Mouse (Mus musculus): ENCODE measurements around the gene Tex21. TPM values are rescaled to one million over a fixed set of nuclear protein-coding genes. Genes with fewer than 3 reads are reported as not detected.
"Not testable (repeated sequence)": the region's sequence is repeated elsewhere in the genome, so short reads cannot be mapped to it uniquely, and the experiment has no call there.

Tex21 gene
- total and polyA plus RNA-seq, 3 experiments = 4.4 to 6.7 TPM; not detected in 1

DNA sequence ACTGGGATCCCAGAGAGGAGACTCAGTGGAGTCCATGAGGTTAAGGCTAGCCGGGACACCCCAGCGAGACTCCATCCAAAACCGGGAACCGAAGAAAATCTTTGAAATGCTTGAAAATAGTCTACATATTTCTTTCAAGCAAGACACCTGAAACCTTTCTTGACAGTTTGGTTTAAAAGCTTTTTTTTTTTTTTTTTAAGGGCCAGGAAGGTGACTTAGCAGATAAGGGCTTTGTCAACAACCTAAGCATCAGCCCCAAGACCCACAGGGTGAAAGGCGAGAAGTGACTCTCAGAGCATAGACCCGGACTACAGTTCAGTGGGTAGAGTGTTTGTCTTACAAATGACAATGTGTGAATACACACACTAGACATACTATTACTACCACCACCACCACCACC lies 11.3 kb downstream of the Tex21 start:
- Histone ChIP-seq H3K4me3 (ENCODE audit: control insufficient read depth in 1 of 2, insufficient read depth in 1 of 2, low read depth in 2 of 2, low read length in 2 of 2) (no peak overlapping the region), H3K27ac (ENCODE audit: control insufficient read depth, low read depth, low read length) (no peak overlapping the region), H3K9me3 (replicated peaks; ENCODE audit: insufficient read depth, low read length) (no peaks in the 10 kb centered on the region), H3K27me3 (ENCODE audit: control insufficient read depth in 1 of 2, insufficient read depth in 2 of 2, low read length in 2 of 2) (no peaks in the 10 kb centered on the region), H3K36me3 (ENCODE audit: control insufficient read depth in 1 of 2, insufficient read depth in 2 of 2, low read length in 2 of 2) (peaks cover 0 to 25% of the 10 kb centered on the region in 2 experiments; a peak in 2 of 4 replicates), H3K4me1 (ENCODE audit: control insufficient read depth in 1 of 2, insufficient read depth in 2 of 2, low read length in 2 of 2) (peaks cover 18 to 31% of the 10 kb centered on the region in 2 experiments), H3K79me2 (ENCODE audit: control insufficient read depth, insufficient read depth, low read length, poor library complexity) (0 out of 2 replicates have a peak, but pooled peaks cover 2% of the 10 kb centered on the region), H3K9ac (ENCODE audit: control insufficient read depth, low read depth, low read length, poor library complexity, severe bottlenecking) (no peak overlapping the region)
- TF ChIP-seq MYB (IDR thresholded peaks at IDR 0.05; ENCODE audit: low read depth, low read length) = no peak
- peak; percentile 49; the same call in 1 of the 2 replicates for TF ChIP-seq SIN3A (IDR thresholded peaks at IDR 0.05; ENCODE audit: low read length)
- TF ChIP-seq GATA1 (IDR thresholded peaks at IDR 0.05; ENCODE audit: low read depth, low read length) = peak; percentile 44
- peak; percentile 93 for TF ChIP-seq ZNF384 (IDR thresholded peaks at IDR 0.05; ENCODE audit: low read depth, low read length)
- peak; percentile 43 for DNase-seq (ENCODE audit: low read depth, low spot score)

DNA sequence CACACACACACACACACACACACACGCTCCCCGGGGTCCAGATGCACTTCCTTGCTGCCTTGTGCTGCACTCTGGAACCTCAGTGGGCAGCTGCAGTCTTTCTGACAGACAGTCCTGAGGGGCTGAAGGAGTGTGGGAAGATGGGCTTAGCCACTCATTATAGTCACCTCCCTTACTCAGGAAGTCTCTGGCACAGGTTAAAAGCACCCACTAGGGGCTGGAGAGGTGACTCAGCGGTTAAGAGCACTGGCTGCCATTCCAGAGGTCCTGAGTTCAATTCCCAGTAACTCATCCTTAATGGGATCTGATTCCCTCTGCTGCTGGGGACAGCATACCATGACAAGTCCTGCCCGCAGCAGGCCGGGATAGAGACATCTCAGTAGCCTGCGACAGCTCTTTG lies 15.9 kb downstream of the Tex21 start:
- no peaks in the 10 kb centered on the region for H3K27me3 ChIP-seq (ENCODE audit: control insufficient read depth in 1 of 2, insufficient read depth in 2 of 2, low read length in 2 of 2)
- TF ChIP-seq SMC3 (IDR thresholded peaks at IDR 0.05; ENCODE audit: low read depth, low read length) = no peak
- no peak for TF ChIP-seq USF1 (IDR thresholded peaks at IDR 0.05; ENCODE audit: low read depth, low read length)
- no peak for TF ChIP-seq MEF2A (IDR thresholded peaks at IDR 0.05; ENCODE audit: extremely low read depth, insufficient replicate concordance, low read depth, low read length, poor library complexity, severe bottlenecking)
- TF ChIP-seq MYC (IDR thresholded peaks at IDR 0.05; ENCODE audit: low read depth, low read length) = no peak
- H3K79me2 ChIP-seq (ENCODE audit: control insufficient read depth, insufficient read depth, low read length, poor library complexity) = no peaks in the 10 kb centered on the region
- DNase-seq (ENCODE audit: low read depth, low spot score) = no peak
- no peak overlapping the region for H3K4me3 ChIP-seq (ENCODE audit: control insufficient read depth in 1 of 2, insufficient read depth in 1 of 2, low read depth in 2 of 2, low read length in 2 of 2)
- H3K9me3 ChIP-seq (replicated peaks; ENCODE audit: insufficient read depth, low read length) = no peaks in the 10 kb centered on the region
- H3K9ac ChIP-seq (ENCODE audit: control insufficient read depth, low read depth, low read length, poor library complexity, severe bottlenecking) = no peak overlapping the region
- H3K4me1 ChIP-seq (ENCODE audit: control insufficient read depth in 1 of 2, insufficient read depth in 2 of 2, low read length in 2 of 2) = peaks cover 4 to 6% of the 10 kb centered on the region in 2 experiments; a peak in 2 of 4 replicates
- H3K27ac ChIP-seq (ENCODE audit: control insufficient read depth, low read depth, low read length) = no peak overlapping the region
- peaks cover 0 to 3% of the 10 kb centered on the region in 2 experiments; a peak in 2 of 4 replicates for H3K36me3 ChIP-seq (ENCODE audit: control insufficient read depth in 1 of 2, insufficient read depth in 2 of 2, low read length in 2 of 2)

DNA sequence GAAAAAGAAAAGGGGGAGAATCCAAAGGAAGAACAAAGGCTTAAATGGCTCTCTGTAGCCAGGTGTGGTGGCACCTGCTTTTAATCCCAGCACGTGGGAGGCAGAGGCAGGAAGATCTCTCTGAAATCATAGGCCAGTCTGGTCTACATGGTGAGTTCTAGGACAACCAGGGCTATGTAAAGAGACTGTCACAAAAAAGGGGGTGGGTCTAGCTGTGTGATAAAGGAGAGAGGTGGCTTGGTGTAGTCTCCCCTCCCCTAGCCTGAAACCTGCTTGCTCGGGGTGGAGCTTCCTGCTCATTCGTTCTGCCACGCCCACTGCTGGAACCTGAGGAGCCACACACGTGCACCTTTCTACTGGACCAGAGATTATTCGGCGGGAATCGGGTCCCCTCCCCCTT lies 24.4 kb downstream of the Tex21 start:
- not testable (repeated sequence) for H3K4me1 ChIP-seq (ENCODE audit: control insufficient read depth in 1 of 2, insufficient read depth in 2 of 2, low read length in 2 of 2); H3K27ac ChIP-seq (ENCODE audit: control insufficient read depth, low read depth, low read length); DNase-seq (ENCODE audit: low read depth, low spot score); H3K36me3 ChIP-seq (ENCODE audit: control insufficient read depth in 1 of 2, insufficient read depth in 2 of 2, low read length in 2 of 2); H3K27me3 ChIP-seq (ENCODE audit: control insufficient read depth in 1 of 2, insufficient read depth in 2 of 2, low read length in 2 of 2); H3K4me3 ChIP-seq (ENCODE audit: control insufficient read depth in 1 of 2, insufficient read depth in 1 of 2, low read depth in 2 of 2, low read length in 2 of 2); H3K79me2 ChIP-seq (ENCODE audit: control insufficient read depth, insufficient read depth, low read length, poor library complexity); H3K9ac ChIP-seq (ENCODE audit: control insufficient read depth, low read depth, low read length, poor library complexity, severe bottlenecking); H3K9me3 ChIP-seq (replicated peaks; ENCODE audit: insufficient read depth, low read length)

- H3K9ac ChIP-seq (ENCODE audit: control insufficient read depth, low read depth, low read length, poor library complexity, severe bottlenecking) = no peak overlapping the region
- no peaks in the 10 kb centered on the region for H3K27me3 ChIP-seq (ENCODE audit: control insufficient read depth in 1 of 2, insufficient read depth in 2 of 2, low read length in 2 of 2)
- H3K27ac ChIP-seq (ENCODE audit: control insufficient read depth, low read depth, low read length) = no peak overlapping the region
- no peaks in the 10 kb centered on the region for H3K36me3 ChIP-seq (ENCODE audit: control insufficient read depth in 1 of 2, insufficient read depth in 2 of 2, low read length in 2 of 2)
- H3K4me3 ChIP-seq (ENCODE audit: control insufficient read depth in 1 of 2, insufficient read depth in 1 of 2, low read depth in 2 of 2, low read length in 2 of 2) = no peak overlapping the region
- DNase-seq (ENCODE audit: low read depth, low spot score) = no peak
- no peaks in the 10 kb centered on the region for H3K79me2 ChIP-seq (ENCODE audit: control insufficient read depth, insufficient read depth, low read length, poor library complexity)
- H3K4me1 ChIP-seq (ENCODE audit: control insufficient read depth in 1 of 2, insufficient read depth in 2 of 2, low read length in 2 of 2) = no peaks in the 10 kb centered on the region
- H3K9me3 ChIP-seq (replicated peaks; ENCODE audit: insufficient read depth, low read length) = no peaks in the 10 kb centered on the region
- TF ChIP-seq ZMIZ1 (IDR thresholded peaks at IDR 0.05; ENCODE audit: low read depth, low read length) = no peak
- no peak for TF ChIP-seq NRF1 (IDR thresholded peaks at IDR 0.05; ENCODE audit: insufficient read depth, low read depth, low read length, poor library complexity, severe bottlenecking)
- no peak for TF ChIP-seq MXI1 (IDR thresholded peaks at IDR 0.05; ENCODE audit: low read depth, low read length)
- TF ChIP-seq MAZ (IDR thresholded peaks at IDR 0.05; ENCODE audit: low read depth, low read length) = no peak
- TF ChIP-seq TCF12 (IDR thresholded peaks at IDR 0.05; ENCODE audit: low read depth, low read length) = no peak
- no peak for TF ChIP-seq GABPA (IDR thresholded peaks at IDR 0.05; ENCODE audit: low read depth, low read length)
- no peak for TF ChIP-seq RCOR1 (IDR thresholded peaks at IDR 0.05; ENCODE audit: low read depth, low read length)
- TF ChIP-seq CTCF (IDR thresholded peaks at IDR 0.05 in 2 of 3, conservative IDR thresholded peaks at IDR 0.05 in 1 of 3; ENCODE audit: control insufficient read depth in 1 of 3, insufficient read depth in 1 of 3, low read depth in 2 of 3, low read length in 3 of 3, poor library complexity in 1 of 3, severe bottlenecking in 1 of 3) = no peak
- no peak for TF ChIP-seq EP300 (IDR thresholded peaks at IDR 0.05; ENCODE audit: low read depth in 1 of 2, low read length in 2 of 2)
- TF ChIP-seq TAL1 (IDR thresholded peaks at IDR 0.05; ENCODE audit: low read length) = no peak
- no peak for TF ChIP-seq BHLHE40 (IDR thresholded peaks at IDR 0.05; ENCODE audit: borderline replicate concordance, low read depth, low read length)
- TF ChIP-seq HCFC1 (IDR thresholded peaks at IDR 0.05; ENCODE audit: low read depth, low read length) = no peak
- TF ChIP-seq USF1 (IDR thresholded peaks at IDR 0.05; ENCODE audit: low read depth, low read length) = no peak
- no peak for TF ChIP-seq MYC (IDR thresholded peaks at IDR 0.05; ENCODE audit: low read depth, low read length)
- no peak for TF ChIP-seq KAT2A (conservative IDR thresholded peaks at IDR 0.05; ENCODE audit: low read depth, low read length)
Observed at GRCm38 (mm10) chr12:76216716-76217115, 29.8 kb downstream of the Tex21 start.

All from MEL (cell line).